Mouse (Mus musculus) kidney, adult 2 months (tissue): ENCODE data around the gene Sgpp2.

Experiments used
- CTCF ChIP-seq: fragments of 200-500 bp; conservative IDR thresholded peaks from 2 replicates; pipeline ENCODE4 v1.5.1; 2011; ENCODE audit warnings: low read depth, mild to moderate bottlenecking, control low read depth, low read length, moderate library complexity, mixed read lengths; ENCODE audit not compliant: insufficient read depth, insufficient read length
- POLR2A ChIP-seq: fragments of 200-500 bp; IDR thresholded peaks from one replicate; pipeline ENCODE4 v1.6.1; 2011; ENCODE audit warnings: low read depth, low read length, control low read depth

- TF ChIP-seq POLR2A (no peak), CTCF (no peak)
Measured at GRCm38 (mm10) chr1:78420271-78420670, 110.1 kb downstream of the Sgpp2 start.
